Mouse (Mus musculus) heart, embryonic 16.5 days (tissue): ENCODE results near the gene Sgca. TPM values are rescaled to one million over a fixed set of nuclear protein-coding genes. Genes with fewer than 3 reads are reported as not detected.
A peak's percentile ranks its signal among the peaks of the same experiment; 100 is the strongest.

ENCODE experiments used
- ATAC-seq: fragments of 200-750 bp; cut with Nextera tagmentation; replicated peaks from 2 replicates; pipeline ENCODE4 v1.8.0; 2017; ENCODE audit warnings: moderate number of reproducible peaks; ENCODE audit not compliant: insufficient read depth, low FRiP score; ENCODE audit errors: extremely low read depth
- H3K27ac ChIP-seq: fragments of 300-500 bp; sonication (generic); 2 replicates; pipeline ENCODE4 v1.5.1; 2014; ENCODE audit warnings: mild to moderate bottlenecking, low read length, control low read depth, moderate library complexity
- H3K27me3 ChIP-seq: fragments of 300-500 bp; sonication (generic); 2 replicates; pipeline ENCODE4 v1.6.1; 2014; ENCODE audit warnings: low read length, mixed read lengths; ENCODE audit not compliant: control insufficient read depth, insufficient read depth
- H3K36me3 ChIP-seq: fragments of 300-500 bp; sonication (generic); 2 replicates; pipeline ENCODE4 v1.6.1; 2014; ENCODE audit not compliant: control insufficient read depth, insufficient read depth
- H3K4me1 ChIP-seq: fragments of 300-500 bp; sonication (generic); 2 replicates; pipeline ENCODE4 v1.6.1; 2014; ENCODE audit warnings: low read length, mixed read lengths; ENCODE audit not compliant: control insufficient read depth, insufficient read depth
- H3K4me2 ChIP-seq: fragments of 300-500 bp; sonication (generic); 2 replicates; pipeline ENCODE4 v1.6.1; 2014; ENCODE audit warnings: low read depth, mild to moderate bottlenecking, control low read depth, low read length
- H3K4me3 ChIP-seq: fragments of 300-500 bp; sonication (generic); 2 replicates; pipeline ENCODE4 v1.5.1; 2014; ENCODE audit warnings: mild to moderate bottlenecking, control low read depth, low read length
- H3K9ac ChIP-seq: fragments of 300-500 bp; sonication (generic); 2 replicates; pipeline ENCODE4 v1.6.1; 2014; ENCODE audit warnings: low read length, control low read depth
- H3K9me3 ChIP-seq: fragments of 300-500 bp; sonication (generic); replicated peaks from 2 replicates; pipeline ENCODE4 v1.6.1; 2016; ENCODE audit warnings: low read length; ENCODE audit not compliant: control insufficient read depth
- WGBS: fragments of 180-500 bp; shearing (Covaris S2); extraction: QIAGEN DNeasy Blood & Tissue Kit; methylation state at CpG from one replicate; pipeline ENCODE4 v1.1.7; 2014; 5-methylcytosine and 5-hydroxymethylcytosine counted together
- polyA plus RNA-seq: library from polyadenylated mRNA; unstranded; fragments of >200 nt; fragmentation: Nextera tagmentation; extraction: Ambion mirVana; gene quantifications from 2 replicates; pipeline ENCODE4 v1.2.1, GENCODE M21; 2015

The Sgca gene
- polyA plus RNA-seq, 1 experiment from 2014 or later, result 29.4 TPM

DNA sequence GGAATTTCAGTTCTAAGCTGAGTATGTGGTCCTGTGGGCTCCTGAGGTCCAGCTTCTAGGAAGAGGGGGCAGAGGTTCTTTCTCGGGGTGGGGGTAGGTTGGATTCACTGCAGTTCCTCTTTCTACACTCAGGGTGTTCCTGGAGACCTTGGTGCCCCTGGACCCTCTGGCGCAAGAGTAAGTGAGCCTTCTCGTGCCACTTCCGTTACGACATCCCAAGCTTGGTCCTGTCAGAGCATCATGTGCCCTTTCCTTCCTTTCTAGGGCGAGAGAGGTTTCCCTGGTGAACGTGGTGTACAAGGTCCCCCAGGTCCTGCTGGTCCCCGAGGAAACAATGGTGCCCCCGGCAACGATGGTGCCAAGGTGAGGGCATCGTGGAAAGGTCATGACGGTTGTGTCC, 30.9 kb downstream of the Sgca start:
- peaks cover 9% of the 10 kb centered on the region for H3K27me3 ChIP-seq
- WGBS, result 77% methylated on average over 12 of the region's 12 CpGs
- H3K9me3 ChIP-seq, result no peaks in the 10 kb centered on the region
- H3K9ac ChIP-seq, result no peak overlapping the region
- no peaks in the 10 kb centered on the region for H3K4me1 ChIP-seq
- no peak overlapping the region for H3K4me3 ChIP-seq
- no peaks in the 10 kb centered on the region for H3K36me3 ChIP-seq
- no peak for ATAC-seq
- peak overlapping the region; percentile 45 for H3K27ac ChIP-seq
- no peak overlapping the region for H3K4me2 ChIP-seq

DNA sequence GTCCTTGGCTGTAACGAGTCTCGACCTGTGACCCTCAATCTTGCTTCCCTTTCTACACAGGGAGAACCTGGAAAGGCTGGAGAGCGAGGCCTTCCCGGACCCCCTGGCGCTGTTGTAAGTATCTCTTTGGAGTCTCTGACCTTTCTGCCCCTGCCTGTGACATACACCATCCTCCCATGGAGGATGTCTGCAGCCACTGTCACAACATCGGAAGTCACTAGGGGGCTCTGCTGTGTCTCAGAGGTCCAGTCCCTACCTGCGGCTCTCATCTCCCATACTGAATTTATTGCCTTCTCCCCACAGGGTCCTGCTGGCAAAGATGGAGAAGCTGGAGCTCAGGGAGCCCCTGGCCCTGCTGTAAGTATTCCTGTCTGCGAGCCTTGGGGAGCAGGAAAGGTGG, 31.8 kb downstream of the Sgca start:
- WGBS, result 26% methylated on average over 8 of the region's 8 CpGs
- Histone ChIP-seq H3K4me2 (no peak overlapping the region), H3K9ac (no peak overlapping the region), H3K27me3 (peaks cover 9% of the 10 kb centered on the region), H3K27ac (peak overlapping the region; percentile 63), H3K9me3 (no peaks in the 10 kb centered on the region), H3K36me3 (no peaks in the 10 kb centered on the region), H3K4me1 (no peaks in the 10 kb centered on the region), H3K4me3 (no peak overlapping the region)
- no peak for ATAC-seq

DNA sequence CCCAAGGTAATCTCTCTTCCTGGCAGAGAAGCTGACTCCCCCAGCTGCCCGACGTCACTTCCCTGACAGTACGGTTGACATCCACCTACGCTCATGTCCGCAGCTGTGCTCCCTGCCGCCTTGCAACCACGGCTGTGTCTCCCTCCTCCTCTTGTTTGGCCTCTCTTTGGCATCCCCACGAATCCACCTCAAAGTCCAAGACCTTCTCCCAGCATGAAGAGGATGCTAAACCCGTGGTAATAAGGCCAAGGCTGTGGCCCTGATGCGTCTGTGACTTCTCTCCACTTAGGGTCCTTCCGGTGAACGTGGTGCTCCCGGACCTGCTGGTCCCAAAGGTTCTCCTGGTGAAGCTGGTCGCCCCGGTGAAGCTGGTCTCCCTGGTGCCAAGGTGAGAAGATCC, 33.1 kb downstream of the Sgca start:
- no peak overlapping the region for H3K4me3 ChIP-seq
- peak overlapping the region; percentile 63; the same call in 1 of the 2 replicates for H3K27ac ChIP-seq
- ATAC-seq, result no peak
- peaks cover 9% of the 10 kb centered on the region for H3K27me3 ChIP-seq
- H3K36me3 ChIP-seq, result no peaks in the 10 kb centered on the region
- no peaks in the 10 kb centered on the region for H3K9me3 ChIP-seq
- WGBS, result 66% methylated on average over 15 of the region's 15 CpGs
- no peak overlapping the region for H3K9ac ChIP-seq
- H3K4me1 ChIP-seq, result no peaks in the 10 kb centered on the region
- no peak overlapping the region for H3K4me2 ChIP-seq

DNA sequence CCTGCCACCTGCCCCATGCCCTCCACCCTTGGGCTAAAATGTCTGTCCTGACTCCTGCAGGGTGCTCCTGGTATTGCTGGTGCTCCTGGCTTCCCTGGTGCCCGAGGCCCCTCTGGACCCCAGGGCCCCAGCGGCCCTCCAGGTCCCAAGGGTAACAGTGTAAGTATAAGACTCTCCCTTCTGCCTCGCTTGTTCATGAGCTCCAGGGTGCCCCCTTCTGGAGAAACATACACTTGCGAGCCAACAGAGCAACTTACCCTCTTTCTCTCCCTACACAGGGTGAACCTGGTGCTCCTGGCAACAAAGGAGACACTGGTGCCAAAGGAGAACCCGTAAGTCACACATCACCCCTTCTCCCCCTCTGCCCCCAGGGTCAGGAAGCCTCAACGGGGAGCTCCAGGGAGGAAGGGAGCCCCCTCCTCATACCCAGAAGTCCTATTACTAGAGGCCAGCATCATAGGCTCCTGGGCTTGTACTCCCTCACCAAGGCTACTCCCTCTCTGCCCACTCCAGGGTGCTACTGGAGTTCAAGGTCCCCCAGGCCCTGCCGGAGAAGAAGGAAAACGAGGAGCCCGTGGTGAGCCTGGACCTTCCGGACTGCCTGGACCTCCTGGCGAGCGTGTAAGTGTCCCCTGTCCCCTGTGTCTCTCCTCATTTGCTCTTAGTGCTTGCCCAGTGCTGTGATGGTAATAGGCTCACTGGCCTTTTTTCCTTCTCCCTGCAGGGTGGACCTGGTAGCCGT, 33.7 kb downstream of the Sgca start:
- Histone ChIP-seq H3K27ac (peak overlapping the region; percentile 63), H3K9me3 (no peaks in the 10 kb centered on the region), H3K4me3 (no peak overlapping the region), H3K9ac (no peak overlapping the region), H3K27me3 (peaks cover 9% of the 10 kb centered on the region), H3K36me3 (no peaks in the 10 kb centered on the region), H3K4me2 (peak overlapping the region; percentile 10; the same call in 1 of the 2 replicates), H3K4me1 (peaks cover 5% of the 10 kb centered on the region)
- ATAC-seq, result no peak
- WGBS, result 49% methylated on average over 13 of the region's 13 CpGs

DNA sequence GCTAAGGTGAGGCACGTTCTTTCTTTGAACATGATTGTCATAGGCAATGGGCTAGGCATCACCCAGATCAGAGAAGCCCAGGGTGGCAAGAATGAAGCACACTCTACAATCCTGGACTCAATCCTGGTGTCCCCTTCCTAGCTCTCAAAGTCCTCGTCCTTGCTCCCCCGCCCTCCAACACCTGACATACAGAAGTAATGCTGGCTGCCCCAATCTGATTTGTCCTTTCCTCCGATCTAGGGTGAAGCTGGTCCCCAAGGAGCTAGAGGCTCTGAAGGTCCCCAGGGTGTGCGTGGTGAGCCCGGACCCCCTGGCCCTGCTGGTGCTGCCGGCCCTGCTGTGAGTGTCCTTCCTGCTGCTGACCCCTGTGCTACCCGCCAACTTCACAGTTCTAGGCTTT, 34.4 kb downstream of the Sgca start:
- Histone ChIP-seq H3K27ac (peak overlapping the region; percentile 15; the same call in 1 of the 2 replicates), H3K27me3 (peaks cover 9% of the 10 kb centered on the region), H3K9me3 (no peaks in the 10 kb centered on the region), H3K4me2 (peak overlapping the region; percentile 10; the same call in 1 of the 2 replicates), H3K4me1 (peaks cover 8% of the 10 kb centered on the region), H3K9ac (no peak overlapping the region), H3K36me3 (no peaks in the 10 kb centered on the region), H3K4me3 (no peak overlapping the region)
- 76% methylated on average over 8 of the region's 8 CpGs for WGBS
- no peak for ATAC-seq

DNA sequence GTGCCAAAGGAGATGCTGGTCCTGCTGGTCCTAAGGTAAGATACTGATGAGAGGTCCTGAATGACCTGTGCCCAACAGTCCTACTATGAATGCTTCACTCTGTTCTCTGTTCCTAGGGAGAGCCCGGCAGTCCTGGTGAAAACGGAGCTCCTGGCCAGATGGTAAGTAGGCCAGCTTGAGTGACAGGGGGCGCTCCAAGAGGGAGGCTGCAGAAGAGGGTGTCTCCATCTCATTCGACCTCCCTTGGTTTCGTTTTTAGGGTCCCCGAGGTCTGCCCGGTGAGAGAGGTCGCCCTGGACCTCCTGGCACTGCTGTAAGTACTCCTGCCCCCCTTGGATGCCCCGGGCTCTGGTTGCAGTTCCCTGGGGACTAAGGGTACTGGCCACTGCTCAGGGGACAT, 35.0 kb downstream of the Sgca start:
- Histone ChIP-seq H3K4me2 (peak overlapping the region; percentile 24; the same call in 1 of the 2 replicates), H3K27ac (peak overlapping the region; percentile 8; the same call in 1 of the 2 replicates), H3K4me3 (0 out of 2 replicates have a peak overlapping the region, but pooled peaks have one; percentile 1), H3K27me3 (peaks cover 14% of the 10 kb centered on the region), H3K4me1 (peaks cover 11% of the 10 kb centered on the region), H3K36me3 (no peaks in the 10 kb centered on the region), H3K9ac (0 out of 2 replicates have a peak overlapping the region, but pooled peaks have one; percentile 22), H3K9me3 (no peaks in the 10 kb centered on the region)
- 35% methylated on average over 9 of the region's 9 CpGs for whole genome bisulfite sequencing
- no peak for ATAC-seq

DNA sequence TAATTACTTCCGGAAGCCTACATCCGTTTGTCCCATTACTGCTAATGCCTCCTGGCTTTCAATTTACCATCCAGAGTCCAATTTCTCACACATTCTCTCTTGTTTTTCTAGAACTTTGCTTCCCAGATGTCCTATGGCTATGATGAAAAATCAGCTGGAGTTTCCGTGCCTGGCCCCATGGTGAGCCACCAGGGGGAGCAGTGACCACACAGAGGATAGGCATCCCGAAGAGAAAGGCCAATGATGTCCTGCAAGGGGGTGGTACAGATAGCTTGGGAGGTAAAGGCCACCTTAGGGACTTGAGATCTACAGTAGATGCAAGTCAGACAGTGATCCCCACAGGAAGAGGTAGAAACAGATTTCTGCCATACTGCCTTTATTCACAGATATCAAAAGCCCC, 36.8 kb downstream of the Sgca start:
- 13% methylated on average over 4 of the region's 4 CpGs for WGBS
- no peaks in the 10 kb centered on the region for H3K9me3 ChIP-seq
- peak overlapping the region; percentile 83 for H3K4me2 ChIP-seq
- no peak for ATAC-seq
- H3K27me3 ChIP-seq, result peaks cover 18% of the 10 kb centered on the region
- H3K9ac ChIP-seq, result no peak overlapping the region
- peaks cover 11% of the 10 kb centered on the region for H3K4me1 ChIP-seq
- peak overlapping the region; percentile 3; the same call in 1 of the 2 replicates for H3K27ac ChIP-seq
- H3K36me3 ChIP-seq, result no peaks in the 10 kb centered on the region
- peak overlapping the region; percentile 54; the same call in 1 of the 2 replicates for H3K4me3 ChIP-seq

DNA sequence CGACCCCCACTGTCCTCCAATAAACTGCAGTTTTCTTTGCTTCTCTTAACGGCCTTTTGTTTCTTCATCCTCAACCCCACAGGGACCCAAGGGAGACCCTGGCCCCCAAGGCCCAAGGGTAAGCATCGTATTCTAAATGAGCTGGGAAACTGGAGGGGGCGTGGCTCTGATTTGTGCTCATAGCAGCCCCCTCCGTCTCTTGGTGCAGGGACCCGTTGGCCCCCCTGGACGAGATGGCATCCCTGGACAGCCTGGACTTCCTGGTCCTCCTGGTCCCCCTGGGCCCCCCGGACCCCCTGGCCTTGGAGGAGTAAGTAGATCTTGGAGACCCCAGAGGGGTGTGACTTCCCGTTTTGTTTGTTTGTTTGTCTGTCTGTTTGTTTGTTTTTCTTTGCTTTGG, 37.8 kb downstream of the Sgca start:
- H3K9me3 ChIP-seq, result no peaks in the 10 kb centered on the region
- peak overlapping the region; percentile 83 for H3K4me2 ChIP-seq
- H3K36me3 ChIP-seq, result no peaks in the 10 kb centered on the region
- peak overlapping the region; percentile 54 for H3K4me3 ChIP-seq
- H3K9ac ChIP-seq, result peak overlapping the region; percentile 73
- peaks cover 15% of the 10 kb centered on the region for H3K4me1 ChIP-seq
- H3K27me3 ChIP-seq, result peaks cover 22% of the 10 kb centered on the region
- ATAC-seq, result no peak
- H3K27ac ChIP-seq, result peak overlapping the region; percentile 81; the same call in 1 of the 2 replicates
- 19% methylated on average over 9 of the region's 9 CpGs for WGBS

DNA sequence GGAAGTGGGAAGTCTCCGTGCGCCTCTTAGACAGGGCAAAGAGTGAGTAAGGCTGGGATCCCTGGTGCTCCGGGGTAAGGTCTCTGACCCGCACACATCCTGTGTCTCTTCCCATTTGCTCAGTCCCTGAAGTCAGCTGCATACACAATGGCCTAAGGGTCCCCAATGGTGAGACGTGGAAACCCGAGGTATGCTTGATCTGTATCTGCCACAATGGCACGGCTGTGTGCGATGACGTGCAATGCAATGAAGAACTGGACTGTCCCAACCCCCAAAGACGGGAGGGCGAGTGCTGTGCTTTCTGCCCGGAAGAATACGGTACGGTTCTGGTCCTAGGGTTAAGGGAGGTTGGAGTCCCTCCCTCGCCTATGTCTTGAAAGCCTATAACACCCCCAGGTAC, 38.3 kb downstream of the Sgca start:
- Histone ChIP-seq H3K27ac (peak overlapping the region; percentile 81), H3K4me1 (peaks cover 15% of the 10 kb centered on the region)
- no peak for ATAC-seq

More for the DNA sequence above, 38.3 kb downstream of the Sgca start:
- no peaks in the 10 kb centered on the region for H3K9me3 ChIP-seq
- peak overlapping the region; percentile 73 for H3K9ac ChIP-seq
- no peaks in the 10 kb centered on the region for H3K36me3 ChIP-seq
- peak overlapping the region; percentile 54 for H3K4me3 ChIP-seq
- peaks cover 22% of the 10 kb centered on the region for H3K27me3 ChIP-seq
- 3% methylated on average over 15 of the region's 15 CpGs for WGBS
- peak overlapping the region; percentile 83 for H3K4me2 ChIP-seq
